Mouse (Mus musculus) heart, postnatal 0 days (tissue): ENCODE measurements around the gene Gpr107.

Experiments used
- CTCF ChIP-seq: IDR thresholded peaks from 2 replicates; pipeline ENCODE4 v1.5.1; 2016; ENCODE audit warnings: antibody characterized with exemption, control low read depth, low read depth
- EP300 ChIP-seq: IDR thresholded peaks from 2 replicates; pipeline ENCODE4 v1.6.1; 2016; ENCODE audit warnings: antibody characterized with exemption, low read depth

GRCm38 (mm10) chr2:31263746-31264378 lies 111.7 kb downstream of the Gpr107 start:
- no peak; the same call in 1 of the 2 replicates for TF ChIP-seq CTCF
- TF ChIP-seq EP300 = no peak
